In the genomic region with DNA sequence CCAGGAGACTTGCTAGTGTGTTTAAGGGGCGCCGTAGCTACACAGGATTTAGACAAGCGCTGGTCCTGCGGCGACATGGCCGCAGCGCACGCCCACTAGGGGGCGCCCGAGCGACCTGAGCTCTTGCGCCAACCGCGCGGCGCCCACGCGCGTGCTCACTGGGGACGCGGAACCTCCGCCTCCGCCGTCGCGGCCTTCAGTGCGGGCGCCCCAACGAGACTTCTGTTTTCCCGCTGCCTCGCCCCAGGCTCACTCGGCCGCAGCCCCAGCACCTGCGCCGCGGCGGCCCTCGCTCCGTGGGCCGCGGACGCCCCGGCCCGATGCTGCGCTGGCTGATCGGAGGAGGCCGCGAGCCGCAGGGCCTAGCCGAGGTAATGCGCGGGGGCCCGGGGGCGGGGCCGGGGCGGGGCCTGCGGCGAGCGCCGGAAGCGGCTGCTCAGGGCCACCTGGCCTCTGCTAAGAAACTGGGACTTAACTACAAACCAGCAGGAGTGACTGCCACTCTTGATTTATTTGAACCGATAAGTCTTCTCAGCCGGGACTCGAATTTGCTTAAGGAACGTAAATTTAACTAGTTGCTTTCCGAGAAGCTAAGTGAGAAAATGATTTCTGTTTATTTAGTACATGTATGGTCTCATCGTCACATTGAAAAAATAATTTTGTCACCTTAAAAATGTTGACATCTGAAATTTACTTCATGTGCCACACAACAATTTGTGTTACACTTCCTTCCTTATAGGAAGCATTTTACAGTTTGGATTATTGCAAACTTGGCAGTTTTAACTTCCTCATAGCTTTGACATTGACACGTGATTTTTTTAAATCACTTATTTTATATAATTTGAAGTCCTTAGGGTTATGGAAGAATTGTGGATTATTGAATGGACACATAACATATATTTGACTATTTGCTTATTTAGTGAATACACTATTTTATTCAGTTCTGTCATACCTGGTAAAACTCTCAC, we compare ENCODE assay signal across 8 mouse cellular contexts. TPM values are rescaled to one million over a fixed set of nuclear protein-coding genes. Genes with fewer than 3 reads are reported as not detected.
A peak's percentile ranks its signal among the peaks of the same experiment; 100 is the strongest.
DNase-seq lines count a peak whose midpoint lies in the region; ATAC-seq lines count a peak whose summit lies in the region.

A gene (plus strand): TSS at position 126 of the 968 bp plus-strand sequence.

- peak; percentile 91 for ATAC-seq in heart, embryonic 13.5 days (ENCODE audit: extremely low read depth, insufficient number of reproducible peaks, low FRiP score, low TSS enrichment)
- ATAC-seq in liver, embryonic 12.5 days = peak; percentile 98
- ATAC-seq in stomach, embryonic 15.5 days (ENCODE audit: insufficient read depth, low FRiP score, low read depth) = peak; percentile 96

- H3K27ac ChIP-seq in brown adipose tissue, adult 24 weeks (replicated peaks; ENCODE audit: low read depth, low read length) = peak within 1 kb of the TSS; percentile 85
- peak within 1 kb of the TSS; percentile 92 for H3K27ac ChIP-seq in heart, embryonic 13.5 days (replicated peaks)
- H3K27ac ChIP-seq in liver, embryonic 12.5 days = peak within 1 kb of the TSS; percentile 86
- peak within 1 kb of the TSS; percentile 98 for H3K27ac ChIP-seq in stomach, embryonic 15.5 days

- peak within 1 kb of the TSS; percentile 70 for H3K4me3 ChIP-seq in brown adipose tissue, adult 24 weeks (ENCODE audit: insufficient read depth, low read depth, low read length)
- peak within 1 kb of the TSS; percentile 76 for H3K4me3 ChIP-seq in heart, embryonic 13.5 days
- peak within 1 kb of the TSS; percentile 84 for H3K4me3 ChIP-seq in liver, embryonic 12.5 days
- H3K4me3 ChIP-seq in stomach, embryonic 15.5 days (replicated peaks) = peak within 1 kb of the TSS; percentile 70

- no peaks in the 10 kb centered on the region for H3K4me1 ChIP-seq in brown adipose tissue, adult 24 weeks (ENCODE audit: control insufficient read depth, insufficient read depth, insufficient read length, low read length)
- H3K4me1 ChIP-seq in heart, embryonic 13.5 days = peaks cover 22% of the 10 kb centered on the region
- peaks cover 14% of the 10 kb centered on the region for H3K4me1 ChIP-seq in liver, embryonic 12.5 days
- H3K4me1 ChIP-seq in stomach, embryonic 15.5 days = peaks cover 12% of the 10 kb centered on the region

- 3% methylated on average over 51 of the region's 68 CpGs for WGBS in heart, embryonic 13.5 days
- WGBS in liver, embryonic 12.5 days (ENCODE audit: insufficient replicate concordance) = 2% methylated on average over 65 of the region's 68 CpGs
- WGBS in stomach, embryonic 15.5 days = 1% methylated on average over 67 of the region's 68 CpGs

- peak within 1 kb of the TSS; percentile 67 for H3K4me2 ChIP-seq in heart, embryonic 13.5 days
- H3K4me2 ChIP-seq in liver, embryonic 12.5 days = peak within 1 kb of the TSS; percentile 76
- peak within 1 kb of the TSS; percentile 54 for H3K4me2 ChIP-seq in stomach, embryonic 15.5 days

- H3K9me3 ChIP-seq in heart, embryonic 13.5 days = no peaks in the 10 kb centered on the region
- no peaks in the 10 kb centered on the region for H3K9me3 ChIP-seq in liver, embryonic 12.5 days (replicated peaks)
- H3K9me3 ChIP-seq in stomach, embryonic 15.5 days = no peaks in the 10 kb centered on the region

- peaks cover 7% of the 10 kb centered on the region; the same call in 1 of the 2 replicates for H3K27me3 ChIP-seq in heart, embryonic 13.5 days (replicated peaks)
- H3K27me3 ChIP-seq in liver, embryonic 12.5 days (replicated peaks) = no peaks in the 10 kb centered on the region
- no peaks in the 10 kb centered on the region for H3K27me3 ChIP-seq in stomach, embryonic 15.5 days (replicated peaks)

- DNase-seq in CD4-positive, CD25-positive, alpha-beta regulatory T cell, adult 2 months (ENCODE audit: low read depth, low spot score) = peak; percentile 98
- DNase-seq in fat pad, adult 2 months (ENCODE audit: extremely low read depth, low read depth, low spot score) = peak; percentile 36
- DNase-seq in kidney, postnatal 10 days = peak; percentile 96
- DNase-seq in natural killer cell, adult 2 months (ENCODE audit: low spot score in 2 of 2) = peak; percentile 79 to 89

- H3K9ac ChIP-seq in heart, embryonic 13.5 days = peak within 1 kb of the TSS; percentile 93
- H3K9ac ChIP-seq in liver, embryonic 12.5 days = peak within 1 kb of the TSS; percentile 88
- H3K9ac ChIP-seq in stomach, embryonic 15.5 days = peak within 1 kb of the TSS; percentile 93

- peaks cover 7% of the 10 kb centered on the region for H3K36me3 ChIP-seq in heart, embryonic 13.5 days
- H3K36me3 ChIP-seq in liver, embryonic 12.5 days = 0 out of 2 replicates have a peak, but pooled peaks cover 7% of the 10 kb centered on the region
- H3K36me3 ChIP-seq in stomach, embryonic 15.5 days = 0 out of 2 replicates have a peak, but pooled peaks cover 6% of the 10 kb centered on the region

RNA-seq across cellular contexts. Expression of the gene that starts here (rescaled TPM):
- 14.3 and 17.2 TPM in 2 replicates for polyA plus RNA-seq in brown adipose tissue, adult 24 weeks (2012; ENCODE audit: insufficient read depth, insufficient read length, missing spikeins)
- 16.5 and 17.6 TPM in 2 replicates for polyA plus RNA-seq in heart, embryonic 13.5 days (2015; fragmentation: Nextera tagmentation; extraction: Ambion mirVana)
- polyA plus RNA-seq in liver, embryonic 12.5 days (2016; fragmentation: Nextera tagmentation; extraction: Ambion mirVana) = 8.1 and 9.8 TPM in 2 replicates
- polyA plus RNA-seq in stomach, embryonic 15.5 days (2015; fragmentation: Nextera tagmentation; extraction: Ambion mirVana) = 20.7 and 24.6 TPM in 2 replicates

Comparison
In these comparisons a context has a peak if more than half of its experiments do, and no peak if none do; other contexts are left out.
1. Peak in every context shown above with its lines: DNase-seq, ATAC-seq, H3K4me3 ChIP-seq and H3K27ac ChIP-seq.
2. DNase-seq: peak in every context shown above with its lines; median percentile 98 in CD4-positive, CD25-positive, alpha-beta regulatory T cell, adult 2 months; 96 in kidney, postnatal 10 days; 84 in natural killer cell, adult 2 months; 36 in fat pad, adult 2 months.